Mouse (Mus musculus): ENCODE results near the gene Psmd9. TPM values are rescaled to one million over a fixed set of nuclear protein-coding genes. Genes with fewer than 3 reads are reported as not detected.

Psmd9 gene
- total RNA-seq, 2 experiments from 2014 or later = 20.5 to 24.6 TPM

GRCm38 (mm10) chr5:123281336-123282136 is 112.3 kb downstream of the Psmd9 start:
- intact Hi-C loops (cut with DNase I) = loop anchor here (10.0 kb wide), 1 partner anchor 153 kb away; no protein-coding TSS in a partner anchor
- no peak for DNase-seq

DNA sequence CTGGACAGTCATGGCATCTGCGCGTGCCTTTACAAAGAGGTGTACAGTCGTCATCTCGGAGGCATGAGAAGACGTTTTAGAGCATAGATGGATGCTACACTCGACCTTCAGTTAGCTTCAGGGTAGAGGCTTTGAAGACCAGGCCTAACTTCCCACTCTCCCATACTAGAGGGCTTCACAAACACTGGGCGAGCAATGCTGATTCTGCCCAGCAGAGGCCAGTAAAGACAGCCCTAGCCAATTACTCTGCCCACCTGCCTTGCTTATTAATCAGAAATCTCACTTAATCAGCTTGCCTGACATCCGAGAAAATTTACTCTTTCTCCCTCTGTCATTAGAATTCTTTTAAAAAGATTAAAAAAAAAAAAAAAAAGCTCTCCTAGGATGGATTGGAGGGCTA is 116.0 kb downstream of the Psmd9 start:
- peak; percentile 57 to 65 for DNase-seq
- intact Hi-C loops (cut with DNase I) = loop anchor here (5.0 to 10.0 kb wide), 2 partner anchors 82 to 150 kb away; no protein-coding TSS in a partner anchor

GRCm38 (mm10) chr5:123288079-123288478 is 118.9 kb downstream of the Psmd9 start:
- intact Hi-C loops (cut with DNase I) = loop anchor here (5.0 to 10.0 kb wide), 2 partner anchors 79 to 147 kb away; no protein-coding TSS in a partner anchor
- DNase-seq = no peak

DNA sequence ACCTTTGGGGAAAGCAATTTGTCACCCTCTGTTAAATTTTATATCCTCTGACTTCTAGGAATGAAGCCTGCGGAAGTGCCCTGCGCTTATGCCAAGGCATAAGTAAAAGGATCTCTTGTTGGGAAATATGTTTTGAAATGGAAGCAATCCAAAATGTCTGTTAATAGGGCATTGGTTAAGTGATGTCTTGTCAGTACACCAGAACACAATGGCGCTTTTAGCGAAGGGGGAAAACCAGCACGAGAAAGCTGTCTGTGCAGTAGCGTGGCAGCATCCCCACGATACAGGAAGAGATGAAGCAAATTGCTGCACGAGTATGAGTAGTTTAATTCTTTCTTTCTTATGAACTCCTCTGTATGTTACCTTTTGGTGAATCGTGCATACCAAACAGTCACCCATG is 125.4 kb downstream of the Psmd9 start:
- intact Hi-C loops (cut with DNase I) = loop anchor here (5.0 kb wide), 1 partner anchor 48 kb away; the partner anchor contains the start of gene Bcl7a
- DNase-seq = no peak

DNA sequence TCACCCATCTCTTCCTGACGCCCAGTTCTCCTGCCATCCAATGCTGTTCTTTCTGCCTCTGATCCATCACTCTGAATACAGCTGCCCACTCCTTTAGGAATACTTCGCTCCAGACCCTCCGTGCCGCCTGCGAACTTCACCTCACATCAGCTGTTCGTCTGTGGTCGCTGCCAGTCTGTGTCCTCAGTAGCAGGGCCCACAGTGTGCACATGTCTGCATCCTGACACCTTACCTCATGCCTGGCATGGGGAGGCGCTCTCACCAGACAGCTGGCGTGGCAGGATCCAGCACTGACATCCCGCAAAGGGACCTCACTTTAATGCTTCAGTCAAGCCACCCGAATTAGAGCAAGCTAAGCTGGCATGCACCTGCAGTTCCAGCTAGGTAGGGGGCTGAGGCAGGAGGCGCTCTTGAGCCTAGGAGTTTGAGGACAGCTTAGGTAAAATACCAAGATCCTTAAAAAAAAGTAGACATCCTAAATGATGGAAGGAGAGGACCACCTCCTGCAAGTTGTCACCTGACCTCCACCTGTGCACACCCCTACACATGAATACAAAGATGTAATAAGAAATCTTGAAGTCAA is 127.1 kb downstream of the Psmd9 start:
- DNase-seq = no peak
- intact Hi-C loops (cut with DNase I) = loop anchor here (5.0 kb wide), 1 partner anchor 46 kb away; the partner anchor contains the start of gene Bcl7a

- intact Hi-C loops (cut with DNase I) = loop anchor here (5.0 kb wide), 1 partner anchor 45 kb away; the partner anchor contains the start of gene Bcl7a
- DNase-seq = no peak
Measured at GRCm38 (mm10) chr5:123296972-123297754, 128.0 kb downstream of the Psmd9 start.

GRCm38 (mm10) chr5:123297830-123298229 is 128.6 kb downstream of the Psmd9 start:
- intact Hi-C loops (cut with DNase I) = loop anchor here (5.0 kb wide), 1 partner anchor 44 kb away; the partner anchor contains the start of gene Bcl7a
- DNase-seq = no peak

GRCm38 (mm10) chr5:123298526-123298925 is 129.3 kb downstream of the Psmd9 start:
- no peak for DNase-seq
- intact Hi-C loops (cut with DNase I) = loop anchor here (5.0 kb wide), 1 partner anchor 44 kb away; the partner anchor contains the start of gene Bcl7a

Other genes starting within 250 kb of the Psmd9 start
- 10 to 100 TPM; 23.1 to 23.3 TPM for gene Kdm2b, start 179.6 kb upstream of the Psmd9 start, total RNA-seq (2021)
- gene Orai1, start 154.3 kb upstream of the Psmd9 start, total RNA-seq (2021) = 10 to 100 TPM; 18.7 to 20.2 TPM
- gene Morn3, start 122.4 kb upstream of the Psmd9 start, total RNA-seq (2021) = not detected
- gene Tmem120b, start 101.0 kb upstream of the Psmd9 start, total RNA-seq (2021) = 10 to 100 TPM; 11.1 to 11.7 TPM
- under 1 TPM; 0.64 to 0.77 TPM for gene Rhof, start 36.7 kb upstream of the Psmd9 start, total RNA-seq (2021)
- 10 to 100 TPM; 19.6 to 22.1 TPM for gene Setd1b, start 27.2 kb upstream of the Psmd9 start, total RNA-seq (2021)
- not detected for gene Hpd, start 13.3 kb downstream of the Psmd9 start, total RNA-seq (2021)
- gene Wdr66, start 82.7 kb downstream of the Psmd9 start, total RNA-seq (2021) = 1 to 10 TPM; 1.5 to 1.7 TPM
- gene Bcl7a, start 174.4 kb downstream of the Psmd9 start, total RNA-seq (2021) = 10 to 100 TPM; 11.9 to 14.2 TPM
- gene Mlxip, start 225.4 kb downstream of the Psmd9 start, total RNA-seq (2021) = 10 to 100 TPM; 24.7 to 26.3 TPM

Data from heart, postnatal 10 days (tissue).